Mouse (Mus musculus) stomach, postnatal 0 days (tissue): ENCODE results near the gene Pianp.

ENCODE experiments used
- CTCF ChIP-seq: IDR thresholded peaks from 2 replicates; pipeline ENCODE4 v1.5.1; 2016; ENCODE audit warnings: antibody characterized with exemption, low read depth, mild to moderate bottlenecking, moderate library complexity
- EP300 ChIP-seq: optimal IDR thresholded peaks from 2 replicates; pipeline ENCODE3; 2016; ENCODE audit warnings: antibody characterized with exemption

DNA sequence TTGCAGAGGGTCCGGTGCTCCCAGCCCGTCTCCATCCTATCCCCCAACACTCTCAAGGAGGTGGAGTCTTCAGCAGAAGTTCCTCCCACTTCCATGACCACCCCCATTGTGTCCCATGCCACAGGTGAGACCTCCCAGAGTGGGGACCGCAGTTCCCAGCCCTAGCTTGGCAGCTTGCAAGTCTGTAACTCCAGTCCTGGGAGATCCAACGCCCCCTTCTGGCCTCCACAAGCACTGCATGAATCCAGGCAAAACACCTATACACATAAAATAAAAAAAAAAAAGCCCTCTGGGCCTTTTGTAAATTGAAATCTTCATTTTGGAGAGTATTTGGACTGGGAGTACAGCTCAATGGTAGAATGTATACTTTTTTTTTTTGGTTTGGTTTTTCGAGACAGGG lies 54.7 kb downstream of the Pianp start:
- TF ChIP-seq EP300 (no peak), CTCF (peak; percentile 60)
